Mouse (Mus musculus): Measurements from ENCODE around the gene Plekhg5. TPM values are rescaled to one million over a fixed set of nuclear protein-coding genes. Genes with fewer than 3 reads are reported as not detected.

The Plekhg5 gene
- total and polyA plus RNA-seq, 3 experiments, result 11.5 to 20.5 (median 16.7) TPM

DNA sequence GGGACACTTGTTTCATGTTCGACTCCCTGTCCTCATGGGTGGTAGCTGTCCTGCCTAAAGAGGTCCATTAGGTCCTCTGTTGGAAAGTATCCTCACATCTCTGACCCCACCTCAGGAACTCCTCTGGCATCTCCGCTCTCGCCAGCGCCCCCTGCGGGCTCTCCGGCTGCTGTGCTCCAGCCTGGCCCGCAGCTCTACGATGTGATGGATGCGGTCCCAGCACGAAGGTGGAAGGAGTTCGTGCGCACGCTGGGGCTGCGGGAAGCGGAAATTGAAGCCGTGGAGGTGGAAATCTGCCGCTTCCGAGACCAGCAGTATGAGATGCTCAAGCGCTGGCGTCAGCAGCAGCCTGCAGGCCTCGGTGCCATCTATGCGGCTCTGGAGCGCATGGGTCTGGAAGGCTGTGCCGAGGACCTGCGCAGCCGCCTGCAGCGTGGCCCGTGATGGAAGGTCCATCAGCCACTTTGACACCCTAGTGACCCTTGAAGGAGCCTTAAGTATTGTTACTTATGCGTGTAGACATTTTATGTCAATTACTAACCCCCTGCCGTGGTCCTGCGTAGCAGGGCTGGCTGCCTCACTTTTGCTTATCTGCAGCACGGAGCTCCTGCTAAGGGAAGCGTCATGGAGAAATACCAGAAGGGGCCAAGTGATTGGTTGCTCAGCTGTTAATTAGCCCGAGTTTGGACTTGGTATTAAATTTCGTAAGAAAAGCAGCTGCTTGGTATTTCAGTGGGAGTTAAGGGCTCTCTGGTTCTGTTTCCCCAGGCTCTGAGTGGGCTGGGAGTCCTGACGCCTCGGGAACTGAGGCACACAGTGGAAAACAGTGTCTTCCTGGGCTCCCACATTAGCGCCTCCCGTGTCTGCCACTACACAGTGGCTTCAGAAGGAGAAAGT lies 47.3 kb downstream of the Plekhg5 start:
- no peak overlapping the region for H3K4me3 ChIP-seq
- peak; percentile 75 for TF ChIP-seq CTCF (IDR thresholded peaks at IDR 0.05)
- no peak for TF ChIP-seq EP300 (IDR thresholded peaks at IDR 0.05; ENCODE audit: insufficient read depth, low read depth, low read length)
- TF ChIP-seq POLR2A (IDR thresholded peaks at IDR 0.05; ENCODE audit: insufficient read depth, low read depth, low read length), result no peak
- H3K79me2 ChIP-seq (replicated peaks; ENCODE audit: control insufficient read depth, insufficient read depth, low read length), result no peaks in the 10 kb centered on the region
- H3K27me3 ChIP-seq (ENCODE audit: control insufficient read depth, insufficient read depth, low read length), result peaks cover 6% of the 10 kb centered on the region
- intact Hi-C loops (cut with DNase I), result no loop called here
- H3K9ac ChIP-seq (ENCODE audit: low read depth, low read length), result no peak overlapping the region
- no peak overlapping the region; the same call in 1 of the 2 replicates for H3K27ac ChIP-seq
- 31% methylated on average over 39 of the region's 39 CpGs for WGBS
- H3K4me1 ChIP-seq (ENCODE audit: control insufficient read depth, insufficient read depth, low read length), result peaks cover 6% of the 10 kb centered on the region
- DNase-seq, result peak in 1 of 2 experiments; percentile 64
- H3K36me3 ChIP-seq (ENCODE audit: control insufficient read depth, insufficient read depth, low read length), result peaks cover 2% of the 10 kb centered on the region; the same call in 1 of the 2 replicates

DNA sequence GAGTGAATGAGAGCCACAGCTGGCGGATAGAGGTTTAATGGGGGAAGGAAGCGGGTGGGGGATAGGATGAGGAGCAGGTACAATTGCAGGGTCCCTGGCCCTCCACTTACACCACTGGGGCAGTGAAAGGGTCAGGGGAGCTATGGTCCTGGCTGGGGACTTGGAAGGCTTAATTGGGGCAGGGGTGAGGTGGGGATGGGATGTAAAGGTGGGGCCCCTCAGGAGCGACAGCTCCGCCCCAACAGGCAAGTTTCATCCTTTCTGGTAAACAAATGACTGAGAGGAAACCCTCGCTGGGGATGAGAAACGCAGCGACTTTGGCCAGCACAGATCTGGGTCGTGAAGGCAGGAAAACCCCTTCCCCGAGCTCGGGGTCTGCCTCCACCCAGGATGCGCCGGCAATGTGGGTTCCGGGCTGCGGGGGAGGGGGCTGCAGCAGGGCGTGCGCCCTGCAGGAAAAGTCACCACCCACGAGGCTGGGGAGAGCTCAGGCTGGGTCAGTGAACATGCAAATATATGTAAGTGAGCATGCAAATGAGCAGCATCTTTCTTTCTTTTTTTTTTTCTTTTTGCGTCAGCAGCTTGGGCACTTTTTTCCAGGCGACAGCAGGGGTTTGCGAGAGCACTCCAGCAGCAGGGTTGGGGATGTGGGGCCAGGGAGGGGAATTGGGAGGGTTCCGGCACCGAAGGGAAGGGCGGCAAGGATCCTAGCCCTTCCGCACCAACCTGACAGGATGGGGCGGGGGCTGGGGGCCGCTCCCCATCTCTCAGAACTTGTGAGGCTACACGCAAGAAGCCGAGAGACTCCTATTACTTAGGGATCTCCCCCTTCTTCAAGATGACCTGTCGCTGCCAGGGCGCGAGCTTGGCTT lies 48.2 kb downstream of the Plekhg5 start:
- no peaks in the 10 kb centered on the region for H3K36me3 ChIP-seq (ENCODE audit: control insufficient read depth, insufficient read depth, low read length)
- H3K4me3 ChIP-seq, result peak overlapping the region; percentile 27
- intact Hi-C loops (cut with DNase I), result no loop called here
- peaks cover 4% of the 10 kb centered on the region for H3K4me1 ChIP-seq (ENCODE audit: control insufficient read depth, insufficient read depth, low read length)
- H3K27ac ChIP-seq, result no peak overlapping the region
- WGBS, result 7% methylated on average over 31 of the region's 31 CpGs
- H3K79me2 ChIP-seq (replicated peaks; ENCODE audit: control insufficient read depth, insufficient read depth, low read length), result no peaks in the 10 kb centered on the region
- H3K27me3 ChIP-seq (ENCODE audit: control insufficient read depth, insufficient read depth, low read length), result peaks cover 6% of the 10 kb centered on the region
- DNase-seq, result peak in 1 of 2 experiments; percentile 41
- TF ChIP-seq POLR2A (IDR thresholded peaks at IDR 0.05; ENCODE audit: insufficient read depth, low read depth, low read length) (no peak), EP300 (IDR thresholded peaks at IDR 0.05; ENCODE audit: insufficient read depth, low read depth, low read length) (no peak), CTCF (IDR thresholded peaks at IDR 0.05) (no peak)
- peak overlapping the region; percentile 44 for H3K9ac ChIP-seq (ENCODE audit: low read depth, low read length)

DNA sequence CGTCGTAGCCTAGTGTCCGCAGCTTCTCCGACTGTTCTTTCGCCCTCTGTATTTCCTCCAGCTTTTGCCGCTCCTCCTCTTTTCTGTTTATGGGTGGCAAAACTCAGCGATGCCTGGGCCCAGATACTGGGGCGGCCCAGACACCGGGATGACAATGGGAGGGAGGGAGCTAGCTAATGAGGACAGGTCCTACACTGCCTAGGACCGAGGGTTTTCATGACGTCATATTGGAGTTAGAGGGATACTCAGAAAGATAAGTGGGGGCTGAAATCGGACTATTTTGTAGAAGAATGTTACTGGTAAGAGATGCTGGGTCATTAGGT lies 48.8 kb downstream of the Plekhg5 start:
- Histone ChIP-seq H3K27me3 (ENCODE audit: control insufficient read depth, insufficient read depth, low read length) (peaks cover 5% of the 10 kb centered on the region; the same call in 1 of the 2 replicates), H3K36me3 (ENCODE audit: control insufficient read depth, insufficient read depth, low read length) (no peaks in the 10 kb centered on the region), H3K4me1 (ENCODE audit: control insufficient read depth, insufficient read depth, low read length) (peaks cover 4% of the 10 kb centered on the region), H3K27ac (no peak overlapping the region), H3K9ac (ENCODE audit: low read depth, low read length) (peak overlapping the region; percentile 44), H3K4me3 (no peak overlapping the region; the same call in 1 of the 2 replicates), H3K79me2 (replicated peaks; ENCODE audit: control insufficient read depth, insufficient read depth, low read length) (no peaks in the 10 kb centered on the region)
- intact Hi-C loops (cut with DNase I), result no loop called here
- no peak for DNase-seq
- no peak for TF ChIP-seq EP300 (IDR thresholded peaks at IDR 0.05; ENCODE audit: insufficient read depth, low read depth, low read length)
- TF ChIP-seq CTCF (IDR thresholded peaks at IDR 0.05), result no peak
- no peak for TF ChIP-seq POLR2A (IDR thresholded peaks at IDR 0.05; ENCODE audit: insufficient read depth, low read depth, low read length)
- WGBS, result 5% methylated on average over 12 of the region's 12 CpGs

DNA sequence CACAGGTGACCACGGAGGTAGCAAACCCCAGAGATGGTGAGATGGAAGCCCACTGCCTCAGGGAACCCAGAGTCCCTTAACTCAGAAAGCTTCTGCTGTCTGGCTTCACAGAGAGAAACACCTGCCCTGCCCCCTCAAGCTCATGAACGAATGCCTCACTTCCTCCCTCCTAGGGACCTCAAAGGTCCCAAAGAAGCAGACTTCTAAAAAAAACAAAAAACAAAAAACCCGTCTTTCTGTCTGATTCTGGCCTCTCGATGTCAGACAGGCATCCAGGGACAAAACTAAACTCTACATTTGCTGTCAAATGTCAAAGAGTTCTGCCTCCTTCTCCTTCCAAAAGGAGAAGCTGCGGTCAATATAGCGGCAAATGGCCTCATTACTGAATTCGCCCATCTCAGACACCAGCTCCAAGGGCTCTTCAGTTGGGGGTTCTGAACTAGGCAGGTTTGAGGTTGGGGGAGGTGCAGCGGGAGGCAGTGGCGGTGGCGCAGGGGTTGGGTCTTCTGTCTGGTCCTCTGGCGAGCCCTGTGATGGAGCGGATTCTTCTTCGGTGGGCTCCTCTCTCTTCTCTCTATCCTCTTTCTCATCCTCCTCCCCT lies 52.2 kb downstream of the Plekhg5 start:
- no peak for DNase-seq
- Histone ChIP-seq H3K9ac (ENCODE audit: low read depth, low read length) (no peak overlapping the region), H3K4me3 (no peak overlapping the region), H3K79me2 (replicated peaks; ENCODE audit: control insufficient read depth, insufficient read depth, low read length) (no peaks in the 10 kb centered on the region), H3K36me3 (ENCODE audit: control insufficient read depth, insufficient read depth, low read length) (no peaks in the 10 kb centered on the region), H3K4me1 (ENCODE audit: control insufficient read depth, insufficient read depth, low read length) (peaks cover 4% of the 10 kb centered on the region), H3K27ac (no peak overlapping the region), H3K27me3 (ENCODE audit: control insufficient read depth, insufficient read depth, low read length) (peaks cover 5% of the 10 kb centered on the region; the same call in 1 of the 2 replicates)
- WGBS, result 27% methylated on average over 13 of the region's 13 CpGs
- TF ChIP-seq CTCF (IDR thresholded peaks at IDR 0.05) (no peak), POLR2A (IDR thresholded peaks at IDR 0.05; ENCODE audit: insufficient read depth, low read depth, low read length) (no peak), EP300 (IDR thresholded peaks at IDR 0.05; ENCODE audit: insufficient read depth, low read depth, low read length) (no peak)
- intact Hi-C loops (cut with DNase I), result no loop called here

DNA sequence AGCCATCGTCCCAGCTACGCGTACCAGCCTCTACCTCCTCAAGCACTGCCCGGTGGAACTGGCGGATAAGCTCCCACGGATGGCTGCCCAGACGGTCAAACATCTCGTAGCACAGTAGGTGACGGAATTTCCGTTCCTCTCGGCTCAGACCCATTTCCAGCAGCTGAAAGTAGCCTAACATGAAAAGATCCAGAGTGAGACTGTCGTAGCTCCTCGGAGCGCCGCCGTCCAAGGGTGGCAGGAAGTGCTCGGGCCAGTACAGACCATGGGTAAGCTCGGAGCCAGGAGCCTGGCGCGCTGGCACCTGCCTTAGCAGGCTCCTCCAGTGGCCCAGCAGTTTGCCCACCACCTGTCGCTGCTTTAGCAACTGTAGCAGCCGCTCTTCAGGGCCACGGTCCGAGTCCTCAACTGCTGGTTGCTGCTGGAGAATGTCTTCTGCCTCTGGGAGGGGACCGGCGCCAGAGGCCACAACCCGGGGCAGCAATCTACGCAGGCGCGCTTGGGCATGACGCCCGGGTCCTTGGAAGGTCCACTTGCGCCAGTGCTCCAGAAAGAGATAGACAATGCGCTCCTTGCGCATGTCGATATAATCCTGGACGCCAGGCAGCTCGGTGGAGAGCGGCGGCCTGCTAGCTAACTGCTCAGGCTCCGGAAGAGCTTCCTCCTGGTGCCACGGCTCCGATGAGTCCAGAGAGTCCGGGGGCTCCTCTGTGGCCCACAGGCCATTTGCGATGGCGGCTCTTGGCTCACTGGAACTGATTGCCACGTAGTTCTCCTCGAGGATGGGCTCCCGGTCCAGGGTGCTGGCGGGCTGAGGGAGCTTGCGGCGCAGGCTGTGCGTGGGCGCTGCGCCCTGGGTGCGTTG lies 53.1 kb downstream of the Plekhg5 start:
- peak; percentile 82 to 86 for DNase-seq
- peak overlapping the region; percentile 49 for H3K27ac ChIP-seq
- no peak for TF ChIP-seq CTCF (IDR thresholded peaks at IDR 0.05)

More for the DNA sequence above, 53.1 kb downstream of the Plekhg5 start:
- peak overlapping the region; percentile 65 for H3K9ac ChIP-seq (ENCODE audit: low read depth, low read length)
- intact Hi-C loops (cut with DNase I), result no loop called here
- H3K4me3 ChIP-seq, result peak overlapping the region; percentile 62
- WGBS, result 8% methylated on average over 56 of the region's 56 CpGs
- H3K79me2 ChIP-seq (replicated peaks; ENCODE audit: control insufficient read depth, insufficient read depth, low read length), result no peaks in the 10 kb centered on the region
- H3K27me3 ChIP-seq (ENCODE audit: control insufficient read depth, insufficient read depth, low read length), result peaks cover 3% of the 10 kb centered on the region; the same call in 1 of the 2 replicates
- H3K36me3 ChIP-seq (ENCODE audit: control insufficient read depth, insufficient read depth, low read length), result no peaks in the 10 kb centered on the region
- H3K4me1 ChIP-seq (ENCODE audit: control insufficient read depth, insufficient read depth, low read length), result peaks cover 2% of the 10 kb centered on the region
